Comparison of ENCODE assay signal across 8 mouse cellular contexts in genomic region chr12:5207941-5208905, GRCm38 (mm10).
DNase-seq lines count a peak whose midpoint lies in the region; ATAC-seq and TF ChIP-seq lines count a peak whose summit lies in the region.
"Had no signal": no experiment of that assay in that cellular context is flagged by ENCODE, and none has a peak within 500 bp of the region (broad histone marks: within the 10 kb centered on the region; RNA-seq: fewer than 3 reads in every experiment).

No protein-coding gene starts in this region.

- no peaks in the 10 kb centered on the region for H3K4me1 ChIP-seq in embryonic facial prominence, embryonic 11.5 days (ENCODE audit: control insufficient read depth, insufficient read depth, low read length)
- H3K4me1 ChIP-seq in forebrain, embryonic 14.5 days (ENCODE audit: control insufficient read depth, insufficient read depth, low read length): peaks cover 21% of the 10 kb centered on the region
- peaks cover 15% of the 10 kb centered on the region for H3K4me1 ChIP-seq in hindbrain, postnatal 0 days (ENCODE audit: insufficient read depth, low read length)
- H3K4me1 ChIP-seq in midbrain, postnatal 0 days (ENCODE audit: insufficient read depth, low read length): peaks cover 9% of the 10 kb centered on the region

- H3K36me3 ChIP-seq in embryonic facial prominence, embryonic 11.5 days (replicated peaks; ENCODE audit: control insufficient read depth, insufficient read depth, low read depth, low read length): no peaks in the 10 kb centered on the region
- peaks cover 5% of the 10 kb centered on the region; the same call in 1 of the 2 replicates for H3K36me3 ChIP-seq in forebrain, embryonic 14.5 days (ENCODE audit: control insufficient read depth, insufficient read depth, low read length)
- H3K36me3 ChIP-seq in hindbrain, postnatal 0 days (ENCODE audit: insufficient read depth, low read length): no peaks in the 10 kb centered on the region
- H3K36me3 ChIP-seq in midbrain, postnatal 0 days (ENCODE audit: insufficient read depth, low read length): 0 out of 2 replicates have a peak, but pooled peaks cover 2% of the 10 kb centered on the region
- H3K36me3 ChIP-seq: heart, embryonic 13.5 days had no signal

- no peak for ATAC-seq in embryonic facial prominence, embryonic 11.5 days (replicated peaks; ENCODE audit: insufficient number of reproducible peaks, low FRiP score, low TSS enrichment, low read depth)
- ATAC-seq in forebrain, embryonic 14.5 days: no peak
- no peak for ATAC-seq in hindbrain, postnatal 0 days
- ATAC-seq in midbrain, postnatal 0 days (ENCODE audit: low FRiP score): no peak

- TF ChIP-seq CTCF in hindbrain, postnatal 0 days (IDR thresholded peaks at IDR 0.05; ENCODE audit: low read depth): no peak
- no peak for TF ChIP-seq CTCF in midbrain, postnatal 0 days (IDR thresholded peaks at IDR 0.05)

- 53% methylated on average over 17 of the region's 17 CpGs for WGBS in embryonic facial prominence, embryonic 11.5 days
- 45% methylated on average over 17 of the region's 17 CpGs for WGBS in forebrain, embryonic 14.5 days
- WGBS in hindbrain, postnatal 0 days: 50% methylated on average over 17 of the region's 17 CpGs
- WGBS in midbrain, postnatal 0 days: 61% methylated on average over 17 of the region's 17 CpGs

- H3K27ac ChIP-seq in embryonic facial prominence, embryonic 11.5 days (replicated peaks; ENCODE audit: low read depth, low read length): 0 out of 2 replicates have a peak overlapping the region, but pooled peaks have one; percentile 54
- H3K27ac ChIP-seq in forebrain, embryonic 14.5 days (ENCODE audit: low read depth, low read length): peak overlapping the region; percentile 22; the same call in 1 of the 2 replicates
- H3K27ac ChIP-seq in hindbrain, postnatal 0 days: peak overlapping the region; percentile 46; the same call in 1 of the 2 replicates
- H3K27ac ChIP-seq in midbrain, postnatal 0 days (ENCODE audit: low read depth, low read length): peak overlapping the region; percentile 47
- H3K27ac ChIP-seq: heart, embryonic 13.5 days had no signal

- no peaks in the 10 kb centered on the region for H3K9me3 ChIP-seq in embryonic facial prominence, embryonic 11.5 days (replicated peaks; ENCODE audit: control insufficient read depth, low read length)
- H3K9me3 ChIP-seq in forebrain, embryonic 14.5 days (replicated peaks; ENCODE audit: control insufficient read depth, low read length): no peaks in the 10 kb centered on the region
- H3K9me3 ChIP-seq in hindbrain, postnatal 0 days (ENCODE audit: low read length): no peaks in the 10 kb centered on the region
- H3K9me3 ChIP-seq in midbrain, postnatal 0 days (ENCODE audit: low read length): no peaks in the 10 kb centered on the region
- H3K9me3 ChIP-seq: heart, embryonic 13.5 days had no signal

- H3K4me3 ChIP-seq in embryonic facial prominence, embryonic 11.5 days (ENCODE audit: low read depth, low read length): no peak overlapping the region
- H3K4me3 ChIP-seq in forebrain, embryonic 14.5 days (ENCODE audit: low read depth, low read length): no peak overlapping the region
- no peak overlapping the region for H3K4me3 ChIP-seq in hindbrain, postnatal 0 days (ENCODE audit: low read length)
- no peak overlapping the region for H3K4me3 ChIP-seq in midbrain, postnatal 0 days (ENCODE audit: low read depth, low read length)
- H3K4me3 ChIP-seq: heart, embryonic 13.5 days had no signal

- H3K27me3 ChIP-seq in embryonic facial prominence, embryonic 11.5 days (ENCODE audit: control insufficient read depth, insufficient read depth, low read length): no peaks in the 10 kb centered on the region
- no peaks in the 10 kb centered on the region for H3K27me3 ChIP-seq in forebrain, embryonic 14.5 days (replicated peaks; ENCODE audit: control insufficient read depth, insufficient read depth, low read length)
- H3K27me3 ChIP-seq in hindbrain, postnatal 0 days (ENCODE audit: insufficient read depth, low read length): no peaks in the 10 kb centered on the region
- no peaks in the 10 kb centered on the region for H3K27me3 ChIP-seq in midbrain, postnatal 0 days (ENCODE audit: insufficient read depth, low read length)
- H3K27me3 ChIP-seq: heart, embryonic 13.5 days had no signal

- DNase-seq in embryonic facial prominence, embryonic 11.5 days (ENCODE audit: low spot score): peak; percentile 42
- DNase-seq in forebrain, embryonic 14.5 days (ENCODE audit: low spot score): no peak
- DNase-seq in hindbrain, postnatal 0 days (ENCODE audit: low spot score): no peak
- DNase-seq in midbrain, postnatal 0 days (ENCODE audit: low spot score): no peak
- no peak for DNase-seq in layer of hippocampus, postnatal 14 days (ENCODE audit: low spot score in 2 of 2)
- no peak for DNase-seq in right cerebral cortex, postnatal 36 days (ENCODE audit: low spot score in 2 of 2)
- DNase-seq in right cerebral cortex, adult 2 months (ENCODE audit: low spot score in 2 of 2): no peak

- peak overlapping the region; percentile 44; the same call in 1 of the 2 replicates for H3K9ac ChIP-seq in embryonic facial prominence, embryonic 11.5 days (replicated peaks; ENCODE audit: low read length)
- peak overlapping the region; percentile 9; the same call in 1 of the 2 replicates for H3K9ac ChIP-seq in forebrain, embryonic 14.5 days (ENCODE audit: low read length)
- H3K9ac ChIP-seq in hindbrain, postnatal 0 days (replicated peaks; ENCODE audit: low read length): no peak overlapping the region
- no peak overlapping the region for H3K9ac ChIP-seq in midbrain, postnatal 0 days (replicated peaks; ENCODE audit: low read length, poor library complexity, severe bottlenecking)
- H3K9ac ChIP-seq: heart, embryonic 13.5 days had no signal

- H3K4me2 ChIP-seq in embryonic facial prominence, embryonic 11.5 days (ENCODE audit: low read depth, low read length): no peak overlapping the region
- no peak overlapping the region for H3K4me2 ChIP-seq in forebrain, embryonic 14.5 days (ENCODE audit: low read length)
- H3K4me2 ChIP-seq in hindbrain, postnatal 0 days (ENCODE audit: low read depth, low read length): no peak overlapping the region
- H3K4me2 ChIP-seq in midbrain, postnatal 0 days (ENCODE audit: low read depth, low read length, poor library complexity, severe bottlenecking): no peak overlapping the region
- H3K4me2 ChIP-seq: heart, embryonic 13.5 days had no signal

Comparison
In these comparisons a context has a peak if more than half of its experiments do, and no peak if none do; other contexts are left out.
1. H3K9ac ChIP-seq: peak in embryonic facial prominence, embryonic 11.5 days (single experiment) and forebrain, embryonic 14.5 days (single experiment); none in hindbrain, postnatal 0 days (single experiment) and midbrain, postnatal 0 days (single experiment).
2. Peak in every context shown above with its lines, with median percentiles within 50 percentile points of each other: H3K27ac ChIP-seq.